Mouse (Mus musculus) right cerebral cortex, postnatal 36 days (tissue): ENCODE results near the gene Lamb3.

Experiments
- DNase-seq, 2 experiments: peaks; one replicate each; pipeline ENCODE4 v3.0.0; 2022; ENCODE audit warnings: low spot score in 2 of 2, mixed read lengths in 1 of 2

The Lamb3 gene

DNA sequence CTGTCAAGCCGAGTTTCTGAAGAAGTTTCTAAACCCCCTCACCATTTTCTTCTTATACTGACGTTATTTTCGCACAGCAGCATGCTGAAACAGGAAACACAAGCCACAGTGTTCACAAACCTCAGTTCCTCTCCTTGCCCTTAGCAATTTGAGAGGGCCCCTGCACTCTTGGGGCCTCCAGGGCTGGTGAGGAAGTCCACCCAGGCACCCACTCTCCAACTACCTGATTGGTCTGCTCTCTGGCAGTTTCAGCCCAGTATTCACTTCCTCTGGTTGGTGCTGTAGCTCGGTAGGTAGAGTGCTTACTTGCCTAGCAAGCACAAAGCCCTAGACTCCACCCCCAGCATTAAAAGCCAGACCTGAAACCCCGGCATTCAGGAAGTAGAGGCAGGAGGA lies 6.1 kb upstream of the Lamb3 start, which contains the start of gene Traf3ip3:
Gene Traf3ip3, minus strand, starts transcription at position 321 of the 396 bp plus-strand sequence.
- DNase-seq, result no peak

DNA sequence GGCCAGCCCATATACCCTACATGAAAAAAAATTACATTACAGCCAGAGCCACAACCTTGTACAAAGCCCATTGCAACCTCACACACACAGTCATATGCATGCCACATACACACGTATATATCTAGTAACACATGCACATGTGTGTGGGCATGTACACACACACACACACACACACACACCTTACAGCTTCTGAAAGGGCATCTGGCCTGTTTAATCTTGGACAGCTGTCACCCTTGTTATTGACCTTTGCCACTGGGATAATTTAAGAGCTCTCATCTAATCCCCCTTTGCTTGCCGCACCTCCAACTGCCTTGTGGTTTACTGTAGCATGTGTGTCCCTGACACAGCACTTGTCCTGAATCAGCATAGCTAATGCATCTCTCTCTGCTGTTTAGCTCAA lies 3.7 kb upstream of the Lamb3 start:
- no peak for DNase-seq

DNA sequence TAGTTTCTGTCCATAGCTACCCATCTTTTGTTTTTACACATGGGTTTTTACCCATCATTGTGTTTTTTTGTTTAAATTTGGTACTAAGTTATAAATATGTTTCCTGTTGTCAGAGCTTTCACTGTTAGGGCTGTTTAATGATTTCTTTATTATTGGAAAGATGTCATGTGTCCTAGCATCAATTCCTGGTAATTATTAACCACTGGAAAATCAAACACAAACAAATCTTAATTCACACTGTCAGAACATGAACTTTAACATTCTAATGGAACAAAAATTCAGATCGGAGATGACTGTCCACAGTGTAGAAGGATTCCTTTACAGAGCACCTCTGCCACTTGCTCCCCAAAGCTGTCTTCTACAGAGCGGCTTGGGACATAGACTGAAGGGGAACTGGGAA lies 2.1 kb upstream of the Lamb3 start:
- DNase-seq, result no peak

DNA sequence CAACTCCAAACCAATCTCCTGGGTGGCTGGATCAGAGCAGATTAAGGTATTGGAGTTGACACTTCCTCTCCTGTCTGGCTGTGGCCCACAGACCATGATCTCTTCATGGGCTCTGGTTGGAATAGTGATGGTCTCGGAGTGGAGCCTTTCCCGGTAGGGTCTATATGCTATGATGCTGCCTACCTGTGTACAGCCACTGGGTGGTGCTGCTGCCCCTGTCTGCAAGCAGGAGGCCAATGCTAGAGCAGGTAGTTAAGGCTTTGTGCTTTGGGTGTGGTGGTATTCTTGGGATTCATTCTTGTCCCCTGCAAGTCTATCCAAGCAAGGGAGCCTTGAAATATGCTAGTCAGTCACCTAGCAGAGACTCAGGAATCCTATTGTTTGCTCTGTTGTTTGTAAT lies 679 bp downstream of the Lamb3 start:
- DNase-seq, result peak; percentile 27 to 37

DNA sequence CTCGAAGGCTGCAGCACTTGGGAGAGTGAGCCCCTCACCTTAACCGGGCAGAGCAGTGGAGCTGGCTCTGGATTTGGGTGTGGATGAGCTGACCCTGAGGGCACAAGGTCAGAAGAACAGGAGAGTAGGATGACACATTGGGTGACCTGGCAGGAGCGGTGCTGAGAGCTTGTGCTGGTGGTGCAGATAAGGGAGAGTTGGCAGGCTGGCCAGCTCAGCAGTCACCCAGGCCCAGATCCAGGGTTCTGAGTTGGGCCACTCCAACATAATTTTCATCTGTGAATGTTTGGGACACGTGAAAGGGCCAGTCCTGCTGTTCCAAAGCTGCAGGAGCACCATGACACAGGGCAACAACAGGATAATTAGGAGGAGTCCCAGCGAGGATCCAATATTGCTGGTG lies 3.9 kb downstream of the Lamb3 start:
- no peak for DNase-seq

DNA sequence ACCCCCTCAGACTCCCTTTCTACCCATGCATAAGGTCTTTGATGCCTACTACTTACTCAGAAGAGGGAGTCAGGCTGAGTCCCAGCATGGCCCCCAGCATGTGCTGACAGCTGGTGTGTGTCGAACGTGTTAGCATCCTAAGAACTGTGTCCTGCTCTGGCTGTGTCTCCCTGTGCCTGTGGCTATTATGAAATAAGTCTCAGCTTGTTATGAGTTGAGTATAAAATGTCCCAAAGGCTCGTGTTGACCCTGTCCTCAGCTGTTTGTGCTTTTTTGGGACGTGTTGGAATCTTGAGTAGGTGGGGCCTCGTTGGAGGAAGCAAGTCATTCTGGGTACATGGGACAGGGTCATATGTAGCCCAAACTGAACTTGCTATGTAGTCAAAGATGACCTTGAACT lies 6.6 kb downstream of the Lamb3 start:
- DNase-seq, result no peak

DNA sequence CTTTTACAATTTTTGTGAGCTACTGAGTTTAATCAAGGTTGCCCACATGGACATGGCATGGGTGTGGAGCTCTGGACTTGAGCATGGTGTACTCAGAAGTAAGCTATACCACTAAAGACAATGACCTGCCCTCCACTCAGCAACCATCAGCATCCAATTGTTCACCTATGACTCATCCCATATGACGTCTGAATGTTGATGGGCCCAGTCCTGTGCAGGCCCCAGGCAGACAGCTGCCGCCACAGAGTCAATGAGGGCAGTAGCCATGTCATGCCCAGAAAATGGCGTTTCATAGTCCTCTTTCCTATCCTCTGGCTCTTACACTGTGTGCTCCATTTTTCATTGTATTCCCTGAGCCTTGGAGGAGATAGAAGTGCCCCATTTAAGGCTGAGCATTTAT lies 8.5 kb downstream of the Lamb3 start:
- DNase-seq, result no peak

DNA sequence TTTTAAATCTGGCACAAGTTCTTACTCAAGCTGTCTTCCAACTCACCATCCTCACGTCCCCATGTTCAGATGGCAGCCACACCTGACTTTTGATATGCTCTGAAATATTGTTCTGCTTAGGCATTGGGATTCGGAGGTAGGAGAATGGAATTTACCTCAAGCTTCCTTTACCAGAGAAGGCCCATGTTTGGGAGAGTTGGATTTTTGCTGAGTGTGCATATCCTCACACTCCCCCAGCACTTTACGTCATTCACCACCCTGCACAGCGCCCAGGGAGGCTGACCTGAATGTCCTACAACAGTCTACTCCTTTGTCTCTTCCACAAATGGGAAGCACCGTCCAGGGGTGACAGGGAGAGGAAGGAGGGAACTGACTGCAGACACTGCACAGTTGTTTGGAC lies 12.9 kb downstream of the Lamb3 start:
- no peak for DNase-seq

DNA sequence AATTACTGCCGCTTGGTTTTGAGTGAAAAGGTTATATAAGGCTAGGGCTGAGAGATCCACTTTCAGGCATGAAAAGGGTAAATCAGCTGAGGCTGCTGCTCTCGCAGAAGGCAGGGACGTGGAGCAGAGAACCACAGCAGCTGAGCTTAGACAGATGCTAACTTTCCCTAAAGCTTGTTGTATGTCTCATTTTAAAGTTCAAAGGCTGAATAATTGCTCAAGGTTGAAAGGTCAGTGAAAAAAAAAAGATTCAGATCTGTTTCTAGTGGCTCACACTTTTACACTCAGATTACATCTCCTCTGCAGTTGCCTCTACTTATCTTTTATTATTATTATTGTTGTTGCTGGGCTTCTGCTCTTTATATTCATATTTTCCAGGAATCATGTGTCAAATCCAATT lies 18.0 kb downstream of the Lamb3 start:
- no peak for DNase-seq

DNA sequence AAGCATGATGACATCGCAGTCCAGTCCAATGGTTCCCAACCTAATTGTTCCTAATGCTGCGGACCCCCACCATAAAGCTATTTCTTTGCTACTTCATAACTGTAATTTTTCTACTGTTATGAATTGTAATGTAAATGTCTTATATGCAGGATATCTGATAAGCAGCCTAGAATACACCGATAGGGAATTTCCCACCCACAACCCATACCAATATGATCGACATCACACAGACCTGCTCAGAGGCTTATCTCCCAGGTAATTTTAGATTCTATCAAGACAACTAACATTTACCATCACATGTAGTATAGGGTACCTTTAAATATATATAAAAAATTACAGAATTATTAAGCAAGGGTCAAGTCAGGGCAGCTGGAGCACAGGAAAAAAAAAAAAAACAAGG lies 18.6 kb downstream of the Lamb3 start:
- no peak for DNase-seq

DNA sequence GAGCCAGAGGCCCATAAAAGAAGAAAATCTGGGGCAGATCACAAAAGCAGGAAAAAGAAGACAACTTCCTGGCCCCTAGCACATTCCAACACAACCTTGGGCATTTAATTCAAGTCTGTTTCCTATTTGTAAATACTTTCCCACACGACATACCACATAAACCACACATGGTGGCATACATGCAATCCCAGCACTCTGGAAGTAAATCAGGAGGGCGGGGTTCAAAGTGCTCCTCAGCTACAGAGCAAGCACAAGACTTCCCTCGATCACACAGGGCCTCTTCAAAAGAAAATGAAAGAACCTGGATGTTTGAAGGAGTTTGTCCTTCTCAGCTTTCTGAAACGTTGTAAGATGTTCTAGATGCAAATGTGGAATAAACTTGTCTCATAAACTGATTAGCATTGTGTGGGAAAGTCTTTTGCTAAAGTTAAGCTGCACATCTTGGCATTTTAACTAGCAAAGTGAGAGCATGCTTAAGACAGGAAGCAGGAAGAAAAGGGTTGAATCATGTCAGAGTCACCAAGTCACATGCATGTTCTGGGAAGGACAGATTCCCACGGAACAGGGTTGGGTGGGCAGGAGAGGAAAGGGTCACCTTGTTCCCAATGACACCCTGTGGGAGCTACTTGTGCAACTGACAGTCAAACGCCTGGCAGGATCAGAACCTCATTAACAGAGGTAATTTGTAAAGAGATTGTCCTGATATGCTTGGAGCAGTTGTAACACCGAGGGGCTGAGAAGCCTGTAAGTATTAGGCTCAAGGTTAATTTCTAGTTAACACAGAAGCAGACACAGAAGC lies 19.4 kb downstream of the Lamb3 start:
- DNase-seq, result no peak

DNA sequence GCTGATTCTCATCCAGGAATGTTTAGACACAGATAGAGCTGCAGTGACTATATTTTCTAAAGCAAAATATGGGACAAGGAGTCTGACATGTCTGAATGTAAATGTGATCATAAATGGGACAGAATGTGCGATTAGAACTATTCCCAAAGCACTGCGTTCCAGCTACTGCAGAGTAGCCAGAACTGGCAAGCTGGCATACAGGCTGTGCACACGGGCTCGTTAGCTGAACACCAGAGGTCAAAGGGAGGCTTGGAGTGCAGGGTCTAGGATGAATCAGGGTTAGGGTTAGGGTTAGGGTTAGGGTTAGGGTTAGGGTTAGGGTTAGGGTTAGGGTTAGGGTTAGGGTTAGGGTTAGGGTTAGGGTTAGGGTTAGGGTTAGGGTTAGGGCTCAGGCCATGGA lies 20.0 kb downstream of the Lamb3 start:
- DNase-seq, result no peak

DNA sequence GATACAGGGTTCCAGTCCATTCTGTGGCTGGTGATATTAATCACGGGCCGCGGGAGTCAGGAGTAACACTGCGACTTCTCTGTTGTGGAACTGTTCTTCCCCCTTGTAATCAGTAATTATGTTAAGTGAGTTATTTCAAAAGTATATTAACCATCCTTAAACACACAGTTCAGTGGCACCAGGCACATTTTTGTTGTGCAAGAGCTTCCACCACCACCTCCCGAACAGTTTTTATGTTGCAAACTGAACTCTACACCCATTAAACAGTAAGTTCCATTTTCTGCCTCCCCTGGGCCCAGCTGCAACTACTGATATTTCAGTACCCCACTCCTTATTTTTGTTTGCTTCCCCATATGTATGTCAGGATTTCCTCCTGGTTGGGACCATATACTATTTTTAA lies 22.1 kb downstream of the Lamb3 start:
- no peak for DNase-seq

DNA sequence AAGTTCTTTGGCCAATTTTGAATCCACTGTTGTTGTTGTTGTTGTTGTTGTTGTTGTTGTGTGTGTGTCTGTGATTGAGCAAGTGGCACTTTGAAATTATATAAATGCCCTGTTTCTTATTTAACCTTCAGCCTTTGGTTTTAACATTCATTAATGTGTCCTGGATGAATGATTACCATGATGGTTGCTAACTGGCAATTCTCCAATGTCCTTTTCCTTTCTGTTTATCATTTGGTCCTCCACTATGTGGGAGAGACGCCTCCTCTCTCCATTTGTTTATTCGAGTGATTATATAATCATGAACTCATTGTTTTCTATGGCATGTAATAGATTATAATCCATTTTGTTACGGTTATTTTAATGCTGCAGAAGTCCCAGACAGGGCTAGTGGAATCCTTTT lies 23.0 kb downstream of the Lamb3 start:
- no peak for DNase-seq

DNA sequence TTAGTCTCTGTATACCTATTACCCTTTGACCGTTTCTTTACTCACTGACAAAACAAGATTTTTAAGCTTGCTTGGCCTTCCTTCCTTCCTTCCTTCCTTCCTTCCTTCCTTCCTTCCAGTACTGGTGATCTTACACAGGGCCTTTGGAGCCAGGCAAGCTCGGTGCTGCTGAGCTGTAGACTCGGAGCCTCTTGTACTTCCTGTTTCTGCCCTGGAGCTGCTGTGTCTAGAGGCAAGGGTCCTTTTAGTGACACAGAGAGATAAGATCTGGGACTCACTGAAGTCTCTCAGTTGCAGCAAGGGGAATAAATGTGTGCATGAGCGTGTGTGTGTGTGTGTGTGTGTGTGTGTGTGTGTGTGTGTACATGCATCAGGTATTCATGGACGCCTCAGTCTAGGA lies 23.4 kb downstream of the Lamb3 start:
- DNase-seq, result no peak

DNA sequence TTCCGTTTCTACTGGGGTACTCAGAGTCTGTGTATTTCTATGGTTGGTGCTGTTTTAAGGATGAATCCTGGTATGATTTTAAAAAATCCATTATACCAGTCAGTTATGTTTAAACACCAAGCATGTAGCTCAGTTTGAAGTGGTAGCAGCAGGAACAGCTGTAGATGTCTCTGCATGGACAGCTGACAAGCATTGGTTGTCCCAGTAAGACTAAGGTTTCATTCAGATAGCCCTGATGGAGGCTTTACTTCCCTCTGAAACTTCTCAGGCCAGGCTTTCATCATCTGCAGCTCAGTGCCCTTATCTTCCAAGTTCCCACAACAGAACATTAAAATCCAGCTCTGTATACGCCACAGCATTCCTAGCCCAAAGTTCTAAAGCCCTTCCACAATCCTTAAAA lies 25.2 kb downstream of the Lamb3 start:
- DNase-seq, result no peak

DNA sequence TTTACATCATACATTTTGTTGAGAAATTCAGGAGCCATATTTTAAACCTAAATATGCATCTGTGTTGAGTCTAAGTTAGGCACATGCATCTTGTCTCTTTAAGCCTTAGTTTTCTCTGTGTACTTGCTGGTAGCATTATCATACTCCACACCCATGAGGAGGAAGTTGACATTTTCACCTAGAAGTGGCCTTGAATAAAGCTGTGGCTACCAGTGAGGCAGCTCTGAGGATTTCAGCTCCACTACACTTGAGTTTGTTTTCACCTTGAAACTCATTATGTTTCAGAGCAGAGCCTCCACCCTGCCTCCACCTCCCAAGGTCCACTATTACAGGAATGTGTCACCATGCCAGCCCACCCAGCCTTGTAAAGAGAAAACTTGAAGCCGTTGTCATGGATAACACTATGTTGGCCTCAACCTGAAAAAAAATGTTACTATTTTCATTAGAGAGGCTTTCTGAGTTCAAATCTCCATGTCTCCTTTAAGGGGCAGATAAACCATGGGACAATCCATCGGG lies 26.7 kb downstream of the Lamb3 start:
- no peak for DNase-seq

DNA sequence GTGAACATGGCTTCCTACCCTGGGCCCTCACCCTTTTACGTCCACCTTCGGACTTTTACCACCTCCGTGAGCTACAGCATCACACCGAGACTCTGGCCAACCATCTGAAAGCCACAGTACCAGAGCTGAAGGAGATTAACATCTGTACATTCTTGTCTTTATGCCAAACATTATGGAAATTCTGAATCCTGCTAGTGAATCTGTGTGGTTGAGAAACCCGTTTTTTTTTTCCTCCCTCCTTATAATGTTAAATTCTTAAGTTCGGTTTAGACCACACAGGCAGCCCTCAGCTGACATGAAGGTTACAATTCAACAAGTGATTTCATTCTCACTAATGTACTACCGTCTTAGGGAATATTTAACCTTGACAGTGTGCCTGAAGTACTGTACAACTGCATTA lies 27.4 kb downstream of the Lamb3 start:
- DNase-seq, result no peak

DNA sequence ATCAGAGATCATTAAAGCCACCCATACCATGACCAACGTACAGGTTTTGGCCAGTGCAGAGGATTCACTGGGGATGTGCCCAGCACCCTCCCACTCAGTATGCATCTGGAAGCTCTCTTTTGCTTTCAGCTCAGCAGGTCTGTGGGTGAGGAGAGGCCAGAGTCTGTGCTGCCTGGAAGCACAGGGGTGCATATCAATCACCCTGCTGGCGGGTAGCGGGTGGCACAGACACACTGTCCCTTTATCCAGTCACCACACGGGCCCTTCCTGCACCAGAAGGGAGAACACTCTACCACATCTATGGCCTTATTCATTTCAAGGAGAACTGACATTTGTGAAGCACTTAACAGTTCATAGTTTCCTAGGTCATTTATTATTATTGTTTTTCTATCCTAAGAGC lies 30.9 kb downstream of the Lamb3 start:
- no peak for DNase-seq

DNA sequence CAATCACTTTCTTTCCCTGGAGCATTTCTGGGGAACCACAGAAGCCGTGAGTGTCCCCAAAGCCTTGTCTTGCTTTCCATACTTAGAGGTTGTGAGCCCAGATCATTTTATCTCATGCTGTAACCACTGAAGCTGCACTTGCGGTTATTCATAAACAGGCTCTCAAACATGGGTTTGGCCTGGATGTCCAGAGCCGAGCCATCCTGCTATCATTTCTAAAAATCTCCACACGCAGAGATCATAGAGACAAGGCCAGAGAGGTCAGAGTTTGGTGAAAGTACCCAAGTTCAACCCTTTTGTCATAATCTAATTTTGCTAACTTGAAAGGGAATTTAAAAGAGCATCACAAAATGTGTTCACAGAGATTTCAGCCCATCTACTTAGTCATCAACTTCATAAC lies 33.9 kb downstream of the Lamb3 start:
- no peak for DNase-seq

DNA sequence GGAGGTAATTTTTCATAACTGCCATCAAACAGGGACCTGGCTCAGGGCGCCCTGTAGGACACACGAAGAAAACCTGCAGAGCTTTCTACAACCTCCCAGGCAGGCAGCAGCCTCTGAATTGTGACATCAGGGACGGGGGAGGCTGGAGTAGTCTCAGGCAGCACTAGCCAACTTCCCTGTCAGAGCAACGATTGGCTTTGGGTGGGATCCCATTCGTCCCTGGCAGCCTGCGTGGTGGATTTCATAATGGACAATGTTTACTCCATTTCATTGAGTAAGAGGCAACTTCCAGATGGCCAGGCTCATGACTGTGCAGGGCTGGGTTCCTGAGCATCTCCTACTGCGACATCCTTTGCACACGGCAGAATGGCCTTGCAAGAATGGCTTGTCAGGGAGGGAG lies 34.7 kb downstream of the Lamb3 start:
- DNase-seq, result peak; percentile 82 to 89

DNA sequence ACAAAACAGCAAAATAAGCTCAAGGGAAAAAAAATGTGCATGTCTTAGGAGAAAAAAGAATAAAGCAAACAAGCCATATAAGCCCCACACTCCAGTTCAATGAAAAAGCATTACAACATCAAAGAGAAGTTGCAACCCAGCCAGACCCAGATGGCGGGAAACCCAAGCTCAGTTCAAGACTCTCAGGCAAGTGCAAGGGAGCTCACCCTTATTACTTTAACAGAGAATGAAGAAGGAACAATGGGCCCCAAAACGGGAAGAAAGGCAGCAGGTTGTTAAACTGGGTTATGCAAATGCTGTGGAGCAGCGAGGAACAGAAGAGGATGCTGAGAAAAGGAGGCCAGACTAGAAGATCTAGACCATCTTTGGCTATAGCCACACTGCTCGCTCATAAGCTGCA lies 35.4 kb downstream of the Lamb3 start:
- DNase-seq, result no peak

DNA sequence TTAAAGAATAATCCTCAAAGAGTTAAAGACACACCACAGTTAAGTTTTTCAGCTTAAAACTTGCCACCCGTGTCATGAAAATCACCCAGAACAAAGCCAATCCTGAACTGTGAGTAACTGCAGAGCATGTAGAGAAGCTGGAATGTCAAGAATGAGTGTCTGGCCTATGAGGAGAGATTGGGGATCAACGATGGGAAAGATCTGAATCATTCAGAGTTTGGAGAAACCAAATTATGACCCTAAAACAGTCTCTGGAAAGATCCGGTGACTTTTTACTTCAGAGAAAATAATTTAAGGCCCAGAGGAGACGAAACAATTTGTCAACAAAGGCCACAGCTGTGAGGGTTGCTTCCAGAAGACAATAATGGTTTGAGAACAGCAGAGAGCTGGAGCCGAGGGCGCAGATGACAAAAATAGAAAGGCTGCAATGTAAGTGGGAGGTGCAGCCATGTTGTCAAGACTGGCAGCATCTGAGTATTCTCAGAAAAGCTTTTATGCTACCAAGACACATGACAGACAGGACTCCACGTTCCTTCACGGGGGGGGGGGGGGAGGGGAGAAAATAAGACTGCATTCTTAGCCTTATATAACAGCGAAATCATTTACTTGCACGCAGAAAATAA lies 36.2 kb downstream of the Lamb3 start:
- no peak for DNase-seq
